Mouse (Mus musculus) heart, postnatal 0 days (tissue): Measurements from ENCODE around the gene Sit1.

Experiments
- CTCF ChIP-seq: IDR thresholded peaks from 2 replicates; pipeline ENCODE4 v1.5.1; 2016; ENCODE audit warnings: antibody characterized with exemption, control low read depth, low read depth
- EP300 ChIP-seq: IDR thresholded peaks from 2 replicates; pipeline ENCODE4 v1.6.1; 2016; ENCODE audit warnings: antibody characterized with exemption, low read depth

GRCm38 (mm10) chr4:43473636-43474035 is 9.9 kb downstream of the Sit1 start:
- no peak for TF ChIP-seq CTCF
- no peak for TF ChIP-seq EP300
